7 mouse cellular contexts compared by ENCODE assay signal in genomic region chr7:124708771-124709485, GRCm38 (mm10).
DNase-seq lines count a peak whose midpoint lies in the region; ATAC-seq lines count a peak whose summit lies in the region.

No protein-coding gene starts in this region.

- no peak overlapping the region for H3K4me3 ChIP-seq in lung, embryonic 16.5 days (ENCODE audit: low read length)

- no peaks in the 10 kb centered on the region for H3K27me3 ChIP-seq in lung, embryonic 16.5 days (ENCODE audit: control insufficient read depth, insufficient read depth, low read depth, low read length)

- H3K4me2 ChIP-seq in lung, embryonic 16.5 days (ENCODE audit: low read depth, low read length), result no peak overlapping the region

- no peaks in the 10 kb centered on the region for H3K36me3 ChIP-seq in lung, embryonic 16.5 days (ENCODE audit: control insufficient read depth, insufficient read depth, low read length)

- DNase-seq in lung, postnatal 4 days, result no peak
- DNase-seq in cerebellum, adult 8-10 months, result peak; percentile 76
- DNase-seq in gastrocnemius, postnatal 10 days, result peak; percentile 51
- DNase-seq in left cerebral cortex, adult 8-10 months (ENCODE audit: low spot score in 2 of 2), result peak; percentile 36 to 82
- DNase-seq in right cerebral cortex, postnatal 36 days (ENCODE audit: low spot score in 2 of 2), result peak; percentile 57 to 79
- DNase-seq in spleen, adult 12 weeks (ENCODE audit: low spot score), result no peak

- no peak overlapping the region for H3K9ac ChIP-seq in lung, embryonic 16.5 days (ENCODE audit: low read length)

- peak; percentile 23; the same call in 1 of the 2 replicates for ATAC-seq in lung, embryonic 16.5 days (ENCODE audit: low read depth)

- no peaks in the 10 kb centered on the region for H3K9me3 ChIP-seq in lung, embryonic 16.5 days (ENCODE audit: control insufficient read depth, low read length)

- no peaks in the 10 kb centered on the region for H3K4me1 ChIP-seq in lung, embryonic 16.5 days (replicated peaks; ENCODE audit: control insufficient read depth, insufficient read depth, low read length)

- H3K27ac ChIP-seq in lung, embryonic 16.5 days (ENCODE audit: low read length), result no peak overlapping the region

- 53% methylated on average over 11 of the region's 11 CpGs for WGBS in lung, embryonic 16.5 days

Comparison
In these comparisons a context has a peak if more than half of its experiments do, and no peak if none do; other contexts are left out.
1. DNase-seq: peak in cerebellum, adult 8-10 months (single experiment), gastrocnemius, postnatal 10 days (single experiment), left cerebral cortex, adult 8-10 months (2 of 2) and right cerebral cortex, postnatal 36 days (2 of 2); none in lung, postnatal 4 days (0 of 2) and spleen, adult 12 weeks (single experiment).